Mouse (Mus musculus): Measurements from ENCODE around the gene Ptp4a2. TPM values are rescaled to one million over a fixed set of nuclear protein-coding genes. Genes with fewer than 3 reads are reported as not detected.
"Not testable (repeated sequence)": the region's sequence is repeated elsewhere in the genome, so short reads cannot be mapped to it uniquely, and the experiment has no call there.

Ptp4a2 gene
- polyA plus RNA-seq, 1 experiment from 2014 or later, result 321 TPM

- Histone ChIP-seq H3K9ac (ENCODE audit: low read depth, low read length) (no peak overlapping the region), H3K9me3 (ENCODE audit: control insufficient read depth) (no peaks in the 10 kb centered on the region), H3K4me1 (replicated peaks; ENCODE audit: control insufficient read depth, insufficient read depth, low read length) (no peaks in the 10 kb centered on the region), H3K27me3 (replicated peaks; ENCODE audit: control insufficient read depth, insufficient read depth, low read length) (no peaks in the 10 kb centered on the region), H3K27ac (ENCODE audit: low read depth, low read length) (no peak overlapping the region), H3K36me3 (ENCODE audit: control insufficient read depth, insufficient read depth) (no peaks in the 10 kb centered on the region), H3K4me3 (ENCODE audit: low read depth, low read length) (no peak overlapping the region), H3K4me2 (replicated peaks; ENCODE audit: low read depth) (no peak overlapping the region)
- TF ChIP-seq CTCF (IDR thresholded peaks at IDR 0.05; ENCODE audit: low read depth), result no peak
- 68% methylated on average over 7 of the region's 7 CpGs for WGBS
- no peak for ATAC-seq
Observed at GRCm38 (mm10) chr4:129890094-129890493, 79.1 kb downstream of the Ptp4a2 start.

- Histone ChIP-seq H3K9me3 (ENCODE audit: control insufficient read depth) (no peaks in the 10 kb centered on the region), H3K27ac (ENCODE audit: low read depth, low read length) (no peak overlapping the region), H3K4me3 (ENCODE audit: low read depth, low read length) (no peak overlapping the region), H3K4me1 (replicated peaks; ENCODE audit: control insufficient read depth, insufficient read depth, low read length) (no peaks in the 10 kb centered on the region), H3K27me3 (replicated peaks; ENCODE audit: control insufficient read depth, insufficient read depth, low read length) (no peaks in the 10 kb centered on the region), H3K36me3 (ENCODE audit: control insufficient read depth, insufficient read depth) (no peaks in the 10 kb centered on the region), H3K4me2 (replicated peaks; ENCODE audit: low read depth) (no peak overlapping the region), H3K9ac (ENCODE audit: low read depth, low read length) (no peak overlapping the region)
- TF ChIP-seq CTCF (IDR thresholded peaks at IDR 0.05; ENCODE audit: low read depth), result no peak
- WGBS, result 93% methylated on average over 3 of the region's 3 CpGs
- ATAC-seq, result no peak
Observed at GRCm38 (mm10) chr4:129894861-129895260, 83.8 kb downstream of the Ptp4a2 start.

GRCm38 (mm10) chr4:129898815-129899214 is 87.8 kb downstream of the Ptp4a2 start:
- ATAC-seq; H3K36me3 ChIP-seq (ENCODE audit: control insufficient read depth, insufficient read depth); H3K4me1 ChIP-seq (replicated peaks; ENCODE audit: control insufficient read depth, insufficient read depth, low read length); H3K27me3 ChIP-seq (replicated peaks; ENCODE audit: control insufficient read depth, insufficient read depth, low read length); H3K4me2 ChIP-seq (replicated peaks; ENCODE audit: low read depth); H3K9ac ChIP-seq (ENCODE audit: low read depth, low read length); H3K4me3 ChIP-seq (ENCODE audit: low read depth, low read length); H3K9me3 ChIP-seq (ENCODE audit: control insufficient read depth); H3K27ac ChIP-seq (ENCODE audit: low read depth, low read length): not testable (repeated sequence)
- WGBS, result 97% methylated on average over 18 of the region's 18 CpGs

Small RNAs within 50 kb of the gene (microRNA-seq; reads per million reads assigned to microRNA genes)
- not detected for gene Gm28017

Other genes starting within 250 kb of the Ptp4a2 start
- 3.0 and 3.1 TPM in 2 replicates for gene Lck, start 237.6 kb upstream of the Ptp4a2 start, polyA plus RNA-seq (2015; fragmentation: Nextera tagmentation; extraction: Ambion mirVana)
- gene Fam167b, start 232.7 kb upstream of the Ptp4a2 start, polyA plus RNA-seq (2015; fragmentation: Nextera tagmentation; extraction: Ambion mirVana), result 1.4 and 1.7 TPM in 2 replicates
- gene Eif3i, start 210.6 kb upstream of the Ptp4a2 start, polyA plus RNA-seq (2015; fragmentation: Nextera tagmentation; extraction: Ambion mirVana), result 139 and 144 TPM in 2 replicates
- 135 and 146 TPM in 2 replicates for gene Tmem234, start 210.6 kb upstream of the Ptp4a2 start, polyA plus RNA-seq (2015; fragmentation: Nextera tagmentation; extraction: Ambion mirVana)
- gene Dcdc2b, start 197.0 kb upstream of the Ptp4a2 start, polyA plus RNA-seq (2015; fragmentation: Nextera tagmentation; extraction: Ambion mirVana), result 1.1 and 1.2 TPM in 2 replicates
- gene Iqcc, start 192.1 kb upstream of the Ptp4a2 start, polyA plus RNA-seq (2015; fragmentation: Nextera tagmentation; extraction: Ambion mirVana), result 15.9 and 17.9 TPM in 2 replicates
- 29.6 and 32.0 TPM in 2 replicates for gene Ccdc28b, start 187.3 kb upstream of the Ptp4a2 start, polyA plus RNA-seq (2015; fragmentation: Nextera tagmentation; extraction: Ambion mirVana)
- 18.5 and 19.2 TPM in 2 replicates for gene Txlna, start 170.2 kb upstream of the Ptp4a2 start, polyA plus RNA-seq (2015; fragmentation: Nextera tagmentation; extraction: Ambion mirVana)
- gene Kpna6, start 138.5 kb upstream of the Ptp4a2 start, polyA plus RNA-seq (2015; fragmentation: Nextera tagmentation; extraction: Ambion mirVana), result 8.3 and 9.8 TPM in 2 replicates
- 4.0 and 4.6 TPM in 2 replicates for gene Tmem39b, start 114.4 kb upstream of the Ptp4a2 start, polyA plus RNA-seq (2015; fragmentation: Nextera tagmentation; extraction: Ambion mirVana)
- 33.9 and 40.0 TPM in 2 replicates for gene Khdrbs1, start 68.9 kb upstream of the Ptp4a2 start, polyA plus RNA-seq (2015; fragmentation: Nextera tagmentation; extraction: Ambion mirVana)
- not detected in 2 replicates for gene Spocd1, start 118.0 kb downstream of the Ptp4a2 start, polyA plus RNA-seq (2015; fragmentation: Nextera tagmentation; extraction: Ambion mirVana)
- gene Adgrb2, start 173.7 kb downstream of the Ptp4a2 start, polyA plus RNA-seq (2015; fragmentation: Nextera tagmentation; extraction: Ambion mirVana), result 0.43 and 0.70 TPM in 2 replicates
- gene Col16a1, start 236.6 kb downstream of the Ptp4a2 start, polyA plus RNA-seq (2015; fragmentation: Nextera tagmentation; extraction: Ambion mirVana), result 23.1 and 25.6 TPM in 2 replicates